Mouse (Mus musculus) intestine, postnatal 0 days (tissue): ENCODE data around the gene Als2cr12. TPM values are rescaled to one million over a fixed set of nuclear protein-coding genes. Genes with fewer than 3 reads are reported as not detected.
A peak's percentile ranks its signal among the peaks of the same experiment; 100 is the strongest.

ENCODE experiments used
- ATAC-seq: fragments of 200-750 bp; cut with Nextera tagmentation; 2 replicates; pipeline ENCODE4 v1.8.0; 2017; ENCODE audit warnings: mild to moderate bottlenecking, moderate TSS enrichment, moderate library complexity
- H3K27ac ChIP-seq: fragments of 300-500 bp; sonication (generic); 2 replicates; pipeline ENCODE4 v1.5.1; 2014; ENCODE audit warnings: mild to moderate bottlenecking, low read depth, low read length, moderate library complexity
- H3K27me3 ChIP-seq: fragments of 300-500 bp; sonication (generic); replicated peaks from 2 replicates; pipeline ENCODE4 v1.6.1; 2014; ENCODE audit warnings: low read length, mixed read lengths; ENCODE audit not compliant: control insufficient read depth, insufficient read depth
- H3K36me3 ChIP-seq: fragments of 300-500 bp; sonication (generic); 2 replicates; pipeline ENCODE4 v1.6.1; 2014; ENCODE audit warnings: mild to moderate bottlenecking, moderate library complexity; ENCODE audit not compliant: control insufficient read depth, insufficient read depth
- H3K4me1 ChIP-seq: fragments of 300-500 bp; sonication (generic); replicated peaks from 2 replicates; pipeline ENCODE4 v1.6.1; 2014; ENCODE audit warnings: antibody characterized with exemption, low read length, mixed read lengths; ENCODE audit not compliant: control insufficient read depth, insufficient read depth
- H3K4me2 ChIP-seq: fragments of 300-500 bp; sonication (generic); replicated peaks from 2 replicates; pipeline ENCODE4 v1.6.1; 2014; ENCODE audit warnings: low read depth, mild to moderate bottlenecking, moderate library complexity
- H3K4me3 ChIP-seq: fragments of 300-500 bp; sonication (generic); 2 replicates; pipeline ENCODE4 v1.5.1; 2014; ENCODE audit warnings: low read depth, low read length
- H3K9ac ChIP-seq: fragments of 300-500 bp; sonication (generic); 2 replicates; pipeline ENCODE4 v1.6.1; 2014; ENCODE audit warnings: mild to moderate bottlenecking, low read depth, low read length
- H3K9me3 ChIP-seq: fragments of 300-500 bp; sonication (generic); 2 replicates; pipeline ENCODE4 v1.6.1; 2016; ENCODE audit warnings: mixed run types; ENCODE audit not compliant: control insufficient read depth
- CTCF ChIP-seq: sonication (generic); IDR thresholded peaks from 2 replicates; pipeline ENCODE4 v1.5.1; 2016; ENCODE audit warnings: low read depth, mild to moderate bottlenecking, control low read depth, antibody characterized with exemption, moderate library complexity
- WGBS: fragments of 180-500 bp; shearing (Covaris S2); extraction: QIAGEN DNeasy Blood & Tissue Kit; methylation state at CpG from one replicate; pipeline ENCODE4 v1.1.7; 2014; 5-methylcytosine and 5-hydroxymethylcytosine counted together
- polyA plus RNA-seq: library from polyadenylated mRNA; unstranded; fragments of >200 nt; fragmentation: Nextera tagmentation; extraction: Ambion mirVana; gene quantifications from 2 replicates; pipeline ENCODE4 v1.2.1, GENCODE M21; 2015

Als2cr12 gene
- polyA plus RNA-seq, 1 experiment from 2014 or later, result 10.6 TPM

GRCm38 (mm10) chr1:58734043-58734920 is 38.5 kb upstream of the Als2cr12 start:
- Histone ChIP-seq H3K27me3 (no peaks in the 10 kb centered on the region), H3K9ac (no peak overlapping the region), H3K4me3 (no peak overlapping the region), H3K4me1 (no peaks in the 10 kb centered on the region), H3K36me3 (peaks cover 74% of the 10 kb centered on the region), H3K27ac (no peak overlapping the region), H3K4me2 (no peak overlapping the region), H3K9me3 (no peaks in the 10 kb centered on the region)
- no peak for ATAC-seq
- no peak for TF ChIP-seq CTCF
- 87% methylated on average over 11 of the region's 11 CpGs for WGBS

- peaks cover 75% of the 10 kb centered on the region for H3K36me3 ChIP-seq
Observed at GRCm38 (mm10) chr1:58733636-58734035, 37.8 kb upstream of the Als2cr12 start.

GRCm38 (mm10) chr1:58728590-58728868 is 32.7 kb upstream of the Als2cr12 start:
- WGBS, result 95% methylated on average over 3 of the region's 3 CpGs
- no peaks in the 10 kb centered on the region for H3K27me3 ChIP-seq
- H3K27ac ChIP-seq, result no peak overlapping the region
- H3K4me1 ChIP-seq, result no peaks in the 10 kb centered on the region
- H3K4me2 ChIP-seq, result no peak overlapping the region
- no peaks in the 10 kb centered on the region for H3K9me3 ChIP-seq
- no peak overlapping the region for H3K9ac ChIP-seq
- no peak for ATAC-seq
- no peak for TF ChIP-seq CTCF
- no peak overlapping the region for H3K4me3 ChIP-seq
- H3K36me3 ChIP-seq, result peaks cover 62% of the 10 kb centered on the region

More at GRCm38 (mm10) chr1:58733636-58734035, 37.8 kb upstream of the Als2cr12 start:
- Histone ChIP-seq H3K4me1 (no peaks in the 10 kb centered on the region), H3K9ac (no peak overlapping the region), H3K4me2 (no peak overlapping the region), H3K4me3 (no peak overlapping the region), H3K9me3 (no peaks in the 10 kb centered on the region), H3K27me3 (no peaks in the 10 kb centered on the region), H3K27ac (no peak overlapping the region)
- WGBS, result 75% methylated on average over 2 of the region's 2 CpGs
- no peak for TF ChIP-seq CTCF
- ATAC-seq, result no peak

GRCm38 (mm10) chr1:58727747-58728589 is 32.2 kb upstream of the Als2cr12 start:
- TF ChIP-seq CTCF, result no peak
- H3K9ac ChIP-seq, result no peak overlapping the region

GRCm38 (mm10) chr1:58727019-58727746 is 31.4 kb upstream of the Als2cr12 start:
- Histone ChIP-seq H3K4me2 (no peak overlapping the region), H3K4me3 (no peak overlapping the region), H3K27me3 (no peaks in the 10 kb centered on the region), H3K9me3 (no peaks in the 10 kb centered on the region), H3K36me3 (peaks cover 58% of the 10 kb centered on the region), H3K9ac (no peak overlapping the region), H3K4me1 (no peaks in the 10 kb centered on the region), H3K27ac (no peak overlapping the region)
- ATAC-seq, result no peak
- 0 out of 2 replicates have a peak, but pooled peaks have one; percentile 8 for TF ChIP-seq CTCF
- 86% methylated on average over 1 of the region's 1 CpGs for WGBS

More at GRCm38 (mm10) chr1:58727747-58728589, 32.2 kb upstream of the Als2cr12 start:
- Histone ChIP-seq H3K4me2 (no peak overlapping the region), H3K27me3 (no peaks in the 10 kb centered on the region), H3K4me3 (no peak overlapping the region), H3K36me3 (peaks cover 58% of the 10 kb centered on the region), H3K9me3 (no peaks in the 10 kb centered on the region), H3K27ac (no peak overlapping the region), H3K4me1 (no peaks in the 10 kb centered on the region)
- no peak for ATAC-seq
- WGBS, result 88% methylated on average over 10 of the region's 10 CpGs

- Histone ChIP-seq H3K4me2 (no peak overlapping the region), H3K4me1 (no peaks in the 10 kb centered on the region), H3K4me3 (no peak overlapping the region), H3K36me3 (peaks cover 45% of the 10 kb centered on the region), H3K27me3 (no peaks in the 10 kb centered on the region), H3K9me3 (no peaks in the 10 kb centered on the region), H3K27ac (no peak overlapping the region), H3K9ac (no peak overlapping the region)
- WGBS, result 86% methylated on average over 5 of the region's 5 CpGs
- TF ChIP-seq CTCF, result no peak
- no peak for ATAC-seq
Observed at GRCm38 (mm10) chr1:58725767-58726166, 30.0 kb upstream of the Als2cr12 start.
